Mouse (Mus musculus): ENCODE results near the gene Chrd.
A peak's percentile ranks its signal among the peaks of the same experiment; 100 is the strongest.

Chrd gene

GRCm38 (mm10) chr16:20733731-20734730 lies 1.1 kb downstream of the Chrd start, which contains the start of gene Thpo:
Gene Thpo (minus strand): TSS chr16:20734511.
- no peak for DNase-seq (ENCODE audit: low read depth, low spot score)

GRCm38 (mm10) chr16:20735651-20736050 lies 2.7 kb downstream of the Chrd start:
- no peak for DNase-seq (ENCODE audit: low read depth, low spot score)

GRCm38 (mm10) chr16:20736168-20736567 lies 3.2 kb downstream of the Chrd start:
- DNase-seq (ENCODE audit: low read depth, low spot score): no peak

GRCm38 (mm10) chr16:20736823-20737222 lies 3.9 kb downstream of the Chrd start:
- DNase-seq (ENCODE audit: low read depth, low spot score): no peak

- DNase-seq (ENCODE audit: low read depth, low spot score): no peak
Measured at GRCm38 (mm10) chr16:20739845-20740244, 6.9 kb downstream of the Chrd start.

GRCm38 (mm10) chr16:20746641-20747040 lies 13.7 kb downstream of the Chrd start:
- DNase-seq (ENCODE audit: low read depth, low spot score): peak; percentile 78

- DNase-seq (ENCODE audit: low read depth, low spot score): no peak
Measured at GRCm38 (mm10) chr16:20750518-20750917, 17.6 kb downstream of the Chrd start.

GRCm38 (mm10) chr16:20756052-20756451 lies 23.1 kb downstream of the Chrd start:
- no peak for DNase-seq (ENCODE audit: low read depth, low spot score)

GRCm38 (mm10) chr16:20757385-20757784 lies 24.5 kb downstream of the Chrd start:
- no peak for DNase-seq (ENCODE audit: low read depth, low spot score)

GRCm38 (mm10) chr16:20761681-20762080 lies 28.8 kb downstream of the Chrd start:
- no peak for DNase-seq (ENCODE audit: low read depth, low spot score)

GRCm38 (mm10) chr16:20765244-20765643 lies 32.3 kb downstream of the Chrd start:
- no peak for DNase-seq (ENCODE audit: low read depth, low spot score)

GRCm38 (mm10) chr16:20775021-20775420 lies 42.1 kb downstream of the Chrd start:
- DNase-seq (ENCODE audit: low read depth, low spot score): no peak

- DNase-seq (ENCODE audit: low read depth, low spot score): peak; percentile 8
Measured at GRCm38 (mm10) chr16:20779846-20780245, 46.9 kb downstream of the Chrd start.

- DNase-seq (ENCODE audit: low read depth, low spot score): no peak
Measured at GRCm38 (mm10) chr16:20781101-20781630, 48.2 kb downstream of the Chrd start.

GRCm38 (mm10) chr16:20783891-20784290 lies 51.0 kb downstream of the Chrd start:
- no peak for DNase-seq (ENCODE audit: low read depth, low spot score)

GRCm38 (mm10) chr16:20784754-20785153 lies 51.8 kb downstream of the Chrd start:
- no peak for DNase-seq (ENCODE audit: low read depth, low spot score)

GRCm38 (mm10) chr16:20786556-20786955 lies 53.6 kb downstream of the Chrd start:
- no peak for DNase-seq (ENCODE audit: low read depth, low spot score)

GRCm38 (mm10) chr16:20791803-20792202 lies 58.9 kb downstream of the Chrd start:
- no peak for DNase-seq (ENCODE audit: low read depth, low spot score)

All from telencephalon, adult 2 months (tissue).